Mouse (Mus musculus) lung, postnatal 0 days (tissue): Measurements from ENCODE around the gene Olfr399.

Experiments
- CTCF ChIP-seq: IDR thresholded peaks from 2 replicates; pipeline ENCODE4 v1.5.1; 2016; ENCODE audit warnings: antibody characterized with exemption, mild to moderate bottlenecking
- EP300 ChIP-seq: IDR thresholded peaks from 2 replicates; pipeline ENCODE4 v1.6.1; 2016; ENCODE audit warnings: antibody characterized with exemption, mild to moderate bottlenecking, control low read depth

DNA sequence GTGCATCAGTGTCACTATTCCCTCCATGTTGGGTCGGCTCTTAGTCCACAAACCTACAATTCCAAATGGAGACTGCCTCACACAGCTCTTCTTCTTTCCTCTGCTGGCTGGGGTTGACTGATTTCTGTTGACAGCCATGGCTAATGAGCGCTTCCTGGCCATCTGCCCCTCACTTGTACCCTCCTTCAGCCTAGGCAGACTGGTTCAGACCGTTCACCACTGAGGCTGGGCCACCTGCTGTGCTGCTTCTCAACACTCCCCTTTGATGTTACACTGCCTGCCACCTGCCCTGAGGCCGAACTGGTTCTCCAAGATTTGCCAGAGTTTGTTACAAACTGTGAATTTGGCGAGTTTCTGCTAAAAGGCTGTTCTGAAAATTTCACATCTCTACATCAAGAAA, 48.7 kb upstream of the Olfr399 start:
- TF ChIP-seq EP300: no peak
- TF ChIP-seq CTCF: no peak
